Mouse (Mus musculus): Measurements from ENCODE around the gene Pla2g15.

DNA sequence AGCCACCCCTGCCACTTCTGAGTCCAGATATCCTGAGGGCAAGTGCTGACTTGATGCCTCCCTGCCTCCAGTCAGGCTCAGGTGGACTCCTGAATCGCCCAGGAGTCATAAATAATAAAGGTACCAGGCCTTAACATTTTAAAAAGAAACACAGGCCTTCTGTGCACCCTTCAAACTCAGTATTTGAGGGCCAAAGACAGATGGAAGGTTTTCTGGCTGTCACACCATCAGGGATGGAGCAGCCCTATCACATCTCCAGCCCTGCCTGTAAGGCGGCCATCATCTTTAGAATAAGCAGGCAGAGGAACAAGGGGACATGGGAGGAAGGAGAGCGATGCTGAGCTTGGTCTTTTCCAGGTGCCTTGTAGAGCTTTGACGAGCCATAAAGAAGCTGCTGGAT lies 19.2 kb upstream of the Pla2g15 start:
- TF ChIP-seq CTCF (conservative IDR thresholded peaks at IDR 0.05; ENCODE audit: insufficient read depth, insufficient read length, low read depth, low read length) (no peak), POLR2A (IDR thresholded peaks at IDR 0.05; ENCODE audit: low read depth, low read length) (no peak)
